Mouse (Mus musculus): ENCODE data around the gene Rph3al.

The Rph3al gene

DNA sequence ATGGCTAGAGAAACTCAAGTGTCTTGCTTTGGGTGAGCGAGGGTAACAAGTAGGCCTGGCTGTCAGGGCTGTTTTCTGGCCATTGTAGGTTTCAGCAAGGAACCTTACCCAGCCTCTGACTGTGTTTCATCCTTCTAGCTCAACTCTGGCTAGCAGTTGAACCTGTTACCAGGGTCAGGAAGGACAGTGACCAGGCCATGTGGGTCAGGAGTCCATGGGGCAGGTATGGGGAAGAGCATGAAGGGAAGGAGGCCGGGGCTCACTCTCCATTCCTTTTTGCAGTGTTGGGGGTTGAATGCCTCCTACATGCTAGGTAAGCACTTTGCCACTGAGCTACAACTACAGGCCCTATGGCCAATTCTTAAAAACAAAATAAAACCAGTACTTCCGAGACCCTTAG lies 107.8 kb downstream of the Rph3al start:
- no peak for DNase-seq (ENCODE audit: extremely low read depth, low read depth, low spot score)

- DNase-seq (ENCODE audit: extremely low read depth, low read depth, low spot score) = no peak
Observed at GRCm38 (mm10) chr11:75827414-75827813, 110.8 kb downstream of the Rph3al start.

DNA sequence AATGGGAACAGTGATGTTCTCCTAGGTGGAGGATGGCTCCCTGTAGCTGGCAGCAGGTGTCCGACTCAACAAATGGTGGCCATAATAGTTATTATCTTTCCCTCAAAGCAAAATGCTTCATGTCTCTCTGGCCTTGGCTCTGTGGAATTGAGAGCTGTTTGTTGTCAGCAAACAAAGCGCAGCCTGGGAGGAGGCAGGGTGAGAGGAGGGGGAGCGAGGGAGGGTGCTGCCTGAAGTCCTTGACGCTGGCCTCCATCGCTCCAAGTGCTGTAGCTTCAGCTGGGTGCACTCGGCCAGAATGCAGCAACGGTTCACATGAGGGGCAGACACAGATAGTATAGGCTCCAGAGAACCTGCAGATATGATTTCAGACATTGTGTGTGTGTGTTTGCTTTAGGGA lies 114.7 kb downstream of the Rph3al start:
- DNase-seq (ENCODE audit: extremely low read depth, low read depth, low spot score) = no peak

- no peak for DNase-seq (ENCODE audit: extremely low read depth, low read depth, low spot score)
Observed at GRCm38 (mm10) chr11:75813085-75813484, 125.1 kb downstream of the Rph3al start.

DNA sequence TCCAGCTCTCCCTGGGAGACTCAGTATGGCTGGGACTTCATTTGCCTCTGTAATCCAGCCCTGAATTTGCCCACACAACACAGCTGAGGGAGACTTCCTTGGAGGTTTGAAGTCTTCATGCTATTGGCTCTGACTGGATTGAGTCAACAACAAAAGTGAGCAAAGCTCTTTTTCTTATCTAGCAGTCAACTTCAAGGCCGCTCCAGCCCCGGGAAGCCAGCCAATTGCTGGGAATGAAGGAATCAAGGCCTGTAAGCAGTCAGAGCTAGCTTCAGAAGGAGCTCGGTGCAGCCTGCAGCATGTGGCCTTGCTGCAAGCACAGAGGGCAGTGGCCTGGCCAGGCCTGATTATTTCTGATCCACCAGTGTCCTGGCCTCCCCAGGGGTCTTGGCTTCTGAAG lies 126.3 kb downstream of the Rph3al start:
- no peak for DNase-seq (ENCODE audit: extremely low read depth, low read depth, low spot score)

DNA sequence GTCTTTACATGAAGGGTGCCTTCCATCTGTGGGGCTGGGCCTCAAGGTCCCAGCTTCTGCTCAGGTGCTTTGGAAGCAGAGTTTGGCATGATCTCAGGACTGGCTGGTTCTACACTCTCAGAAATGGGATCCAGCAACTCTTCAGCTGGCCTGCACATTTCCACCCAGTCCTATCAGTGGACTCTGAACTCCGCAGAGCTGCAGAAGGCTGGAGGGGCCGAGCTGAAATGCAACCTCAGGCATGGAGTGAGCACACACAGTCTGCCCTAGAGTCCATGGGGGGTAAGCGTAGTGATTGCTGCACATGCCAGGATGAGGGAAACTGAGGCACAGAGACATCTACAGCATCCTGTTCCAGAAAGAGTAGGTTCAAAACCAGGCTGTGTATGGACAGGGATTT lies 127.7 kb downstream of the Rph3al start:
- no peak for DNase-seq (ENCODE audit: extremely low read depth, low read depth, low spot score)

- no peak for DNase-seq (ENCODE audit: extremely low read depth, low read depth, low spot score)
Observed at GRCm38 (mm10) chr11:75807486-75807885, 130.7 kb downstream of the Rph3al start.

DNA sequence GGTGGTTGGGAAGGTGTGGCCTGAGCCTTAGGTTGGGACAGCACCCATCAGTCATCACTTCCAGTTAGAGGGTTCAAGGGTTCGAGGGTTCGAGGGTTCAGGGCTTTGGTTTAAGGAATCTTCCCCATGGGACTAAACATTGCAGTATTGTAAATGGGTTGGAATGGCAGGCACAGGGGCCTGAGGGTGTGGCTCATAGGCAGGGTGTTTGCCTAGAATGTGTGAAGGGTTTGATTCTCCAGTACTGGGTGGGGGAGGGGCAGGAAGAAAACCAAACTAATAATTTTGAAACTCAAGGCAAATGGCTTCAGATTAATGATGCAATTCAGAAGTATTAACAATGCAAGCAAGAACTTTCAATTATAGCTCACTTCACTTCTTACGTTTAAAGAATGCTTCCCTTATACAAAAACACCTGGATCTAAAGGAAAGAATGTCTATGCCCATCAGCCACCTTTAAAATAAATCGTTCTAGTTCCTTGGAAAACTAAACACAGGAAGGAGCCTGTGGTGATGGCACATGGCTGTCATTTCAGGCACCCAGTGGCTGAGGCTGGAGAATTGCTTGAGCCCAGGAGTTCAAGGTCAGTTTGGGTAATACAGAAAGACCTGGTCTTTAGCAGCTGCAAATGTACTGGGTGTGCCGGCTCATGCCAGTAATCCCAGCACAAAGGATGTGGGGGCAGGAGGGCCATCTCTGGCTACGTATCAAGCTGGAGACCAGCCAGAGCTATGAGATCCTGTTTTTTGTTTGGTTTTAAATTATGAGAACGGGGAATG lies 136.3 kb downstream of the Rph3al start:
- no peak for DNase-seq (ENCODE audit: extremely low read depth, low read depth, low spot score)

DNA sequence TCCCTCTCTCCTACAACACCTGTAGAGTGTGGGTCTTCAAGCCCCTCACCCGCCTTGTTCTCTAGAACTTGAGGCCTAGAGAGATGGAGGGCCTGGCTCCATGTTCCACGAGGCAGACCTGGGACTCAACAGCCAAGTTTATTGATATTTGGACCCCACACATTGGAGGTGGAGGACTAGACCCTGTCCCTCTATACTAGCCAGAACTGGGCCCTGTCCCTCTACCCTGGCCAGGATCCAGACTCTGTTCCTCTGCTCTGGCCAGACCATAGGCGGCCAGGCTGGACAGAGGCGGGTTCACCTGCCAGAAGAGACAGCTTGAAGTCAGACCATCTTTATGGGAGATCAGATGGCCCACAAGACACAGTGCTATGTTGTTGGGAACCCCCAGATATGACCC lies 136.9 kb downstream of the Rph3al start:
- no peak for DNase-seq (ENCODE audit: extremely low read depth, low read depth, low spot score)

GRCm38 (mm10) chr11:75796536-75797246 lies 141.5 kb downstream of the Rph3al start:
- no peak for DNase-seq (ENCODE audit: extremely low read depth, low read depth, low spot score)

DNA sequence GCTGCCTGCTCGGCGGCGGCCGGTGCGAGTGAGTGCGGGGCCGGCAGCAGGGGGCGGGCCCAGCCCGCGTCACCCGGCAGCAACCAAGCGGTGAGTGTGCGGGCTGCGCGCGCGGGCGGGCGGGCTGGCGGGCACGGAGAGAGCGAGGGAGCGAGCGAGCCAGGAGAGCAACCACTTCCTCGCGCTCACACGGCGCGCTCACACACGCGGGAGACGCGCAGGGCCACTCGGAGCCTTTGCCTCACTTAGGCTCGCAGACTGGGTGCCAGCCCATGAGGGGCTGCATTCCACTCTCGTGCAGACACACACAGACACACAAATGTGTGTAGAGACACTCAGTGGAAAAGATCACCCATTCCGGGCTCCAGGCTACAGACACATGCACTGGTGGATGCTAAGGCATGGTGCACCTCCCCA lies 142.2 kb downstream of the Rph3al start, which contains the start of gene Doc2b:
Doc2b (minus strand) TSS at position 21 of the 417 bp plus-strand sequence.
- DNase-seq (ENCODE audit: extremely low read depth, low read depth, low spot score) = no peak

- no peak for DNase-seq (ENCODE audit: extremely low read depth, low read depth, low spot score)
Observed at GRCm38 (mm10) chr11:75795321-75795636, 142.9 kb downstream of the Rph3al start.

DNA sequence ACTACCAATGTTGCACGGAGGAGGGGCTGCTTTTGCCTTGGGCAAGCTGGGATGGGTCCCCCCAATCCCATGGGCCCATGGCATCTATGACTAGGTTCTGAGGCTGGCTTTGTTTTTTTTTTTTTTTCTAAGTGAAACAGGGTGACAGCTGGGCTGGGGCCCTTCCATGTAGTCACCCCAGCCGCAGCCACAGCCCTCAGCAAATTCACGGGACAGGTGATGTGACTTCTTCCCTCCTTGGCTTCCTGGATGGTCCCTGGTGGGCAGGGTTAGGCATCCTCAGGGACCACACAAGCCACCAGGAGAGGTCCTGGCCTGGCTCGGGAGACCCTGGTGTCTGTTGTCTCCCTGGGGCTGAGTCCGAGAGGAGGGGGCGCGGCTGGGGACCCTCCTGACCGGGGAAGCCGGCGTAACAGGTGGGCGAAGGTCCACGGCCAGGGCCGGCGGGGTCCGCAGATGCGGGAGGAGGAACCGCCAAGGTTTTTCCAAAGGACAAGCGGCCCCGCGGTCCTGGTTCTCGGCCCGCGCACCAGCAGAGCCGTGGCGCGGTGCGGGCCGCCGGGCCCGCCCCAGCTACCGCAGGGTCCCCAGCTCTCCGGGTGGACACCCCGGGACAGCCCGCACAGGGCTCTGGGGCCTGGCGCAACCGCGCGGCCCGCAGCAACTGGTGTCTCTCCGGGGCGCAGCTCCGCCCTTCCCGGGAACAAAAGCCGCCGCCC lies 143.5 kb downstream of the Rph3al start:
- no peak for DNase-seq (ENCODE audit: extremely low read depth, low read depth, low spot score)

DNA sequence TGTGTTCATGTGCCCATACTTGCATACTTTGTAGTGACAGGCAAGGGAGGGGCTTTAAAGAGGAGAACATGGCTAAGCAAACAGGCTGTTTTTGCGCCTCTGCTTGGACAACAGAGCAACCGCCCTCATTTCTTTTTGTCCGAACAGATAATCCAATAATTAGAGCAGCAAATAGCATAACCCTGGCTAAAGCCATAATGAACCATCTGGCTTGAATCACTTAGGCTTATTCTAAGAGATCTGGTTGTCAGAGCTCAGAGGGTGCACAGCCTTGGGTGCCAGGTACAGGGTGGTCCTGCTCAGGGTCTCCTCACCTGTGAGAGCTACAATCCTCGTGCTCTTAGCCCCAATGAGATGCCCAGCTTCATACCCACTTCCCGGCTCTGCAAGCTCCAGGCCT lies 144.9 kb downstream of the Rph3al start:
- no peak for DNase-seq (ENCODE audit: extremely low read depth, low read depth, low spot score)

- DNase-seq (ENCODE audit: extremely low read depth, low read depth, low spot score) = no peak
Observed at GRCm38 (mm10) chr11:75792535-75792934, 145.7 kb downstream of the Rph3al start.

GRCm38 (mm10) chr11:75785897-75786296 lies 152.3 kb downstream of the Rph3al start:
- no peak for DNase-seq (ENCODE audit: extremely low read depth, low read depth, low spot score)

DNA sequence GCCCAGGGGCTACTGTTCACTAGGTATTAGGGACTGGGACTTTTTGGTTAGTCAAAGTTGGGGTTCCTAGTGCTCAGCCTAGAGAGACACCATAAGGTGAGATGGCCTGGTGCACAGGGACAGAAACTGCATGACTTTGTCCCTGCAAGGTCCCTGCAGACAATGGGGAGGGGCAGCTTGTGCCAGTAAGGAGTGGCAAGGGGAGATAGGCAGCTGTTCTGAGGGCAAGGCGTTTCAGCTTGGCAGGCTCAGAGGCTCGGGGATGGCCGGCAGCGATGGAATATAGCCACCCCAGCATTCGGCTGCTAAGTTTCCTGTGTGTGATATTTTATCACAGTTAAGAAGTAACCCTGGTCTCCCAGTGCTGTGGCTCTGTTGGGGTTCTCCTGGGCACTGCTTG lies 154.4 kb downstream of the Rph3al start:
- DNase-seq (ENCODE audit: extremely low read depth, low read depth, low spot score) = no peak

- DNase-seq (ENCODE audit: extremely low read depth, low read depth, low spot score) = no peak
Observed at GRCm38 (mm10) chr11:75781919-75782318, 156.3 kb downstream of the Rph3al start.
